Mouse (Mus musculus) CH12.LX (cell line): ENCODE data around the gene Usp19. TPM values are rescaled to one million over a fixed set of nuclear protein-coding genes. Genes with fewer than 3 reads are reported as not detected.

Source experiments
- DNase-seq: peaks from one replicate; pipeline ENCODE4 v3.0.0-alpha.2; 2013; ENCODE audit errors: extremely low read depth
- H3K27ac ChIP-seq: 2 replicates; pipeline ENCODE4 v1.5.1; 2012; ENCODE audit warnings: low read depth, mild to moderate bottlenecking, control low read depth, moderate library complexity; ENCODE audit not compliant: insufficient read depth
- H3K27me3 ChIP-seq: replicated peaks from 2 replicates; pipeline ENCODE3; 2012; ENCODE audit warnings: inconsistent platforms
- H3K36me3 ChIP-seq, 2 experiments: replicated peaks in 1 of 2; 2 replicates each; pipeline versions ENCODE3 to v1.6.1; 2012; ENCODE audit warnings: inconsistent platforms in 1 of 2, low read length in 1 of 2, mild to moderate bottlenecking in 1 of 2, mixed read lengths in 1 of 2, moderate library complexity in 1 of 2; ENCODE audit not compliant: control insufficient read depth in 1 of 2, insufficient read depth in 1 of 2
- H3K4me1 ChIP-seq, 2 experiments: 2 replicates each; pipeline ENCODE4 v1.6.1; 2012; ENCODE audit warnings: inconsistent platforms in 1 of 2, moderate library complexity in 1 of 2; ENCODE audit not compliant: insufficient read depth in 2 of 2, control insufficient read depth in 1 of 2
- H3K4me2 ChIP-seq: 2 replicates; pipeline ENCODE4 v1.6.1; 2012; ENCODE audit warnings: low read depth, mild to moderate bottlenecking, control low read depth; ENCODE audit not compliant: poor library complexity, insufficient read depth, severe bottlenecking
- H3K4me3 ChIP-seq, 3 experiments: fragments of 150-350 bp in 1 of 3; sonication (generic) in 1 of 3; replicated peaks in 1 of 3; 2 replicates each; pipeline versions ENCODE3 to v1.5.1; 2011 to 2012; ENCODE audit warnings: low read depth in 2 of 3, low read length in 2 of 3, mild to moderate bottlenecking in 2 of 3, moderate library complexity in 2 of 3, control low read depth in 1 of 3, improper control_type of control experiment in 1 of 3, inconsistent platforms in 1 of 3, mixed read lengths in 1 of 3; ENCODE audit not compliant: poor library complexity in 1 of 3
- H3K79me2 ChIP-seq: replicated peaks from 2 replicates; pipeline ENCODE4 v1.6.1; 2012; ENCODE audit warnings: mild to moderate bottlenecking, moderate library complexity; ENCODE audit not compliant: control insufficient read depth, poor library complexity, insufficient read depth, severe bottlenecking; ENCODE audit errors: extremely low read depth
- H3K9ac ChIP-seq: 2 replicates; pipeline ENCODE4 v1.6.1; 2012; ENCODE audit warnings: low read depth, mild to moderate bottlenecking, control low read depth, moderate library complexity; ENCODE audit not compliant: insufficient read depth
- H3K9me3 ChIP-seq: replicated peaks from 2 replicates; pipeline ENCODE3; 2012; ENCODE audit warnings: low read length, inconsistent platforms, mixed read lengths
- CHD2 ChIP-seq: IDR thresholded peaks from 2 replicates; pipeline ENCODE4 v1.6.1; 2011; ENCODE audit warnings: low read length, improper control_type of control experiment
- CTCF ChIP-seq, 2 experiments: IDR thresholded peaks in 1 of 2; conservative IDR thresholded peaks in 1 of 2; 2 replicates each; pipeline ENCODE4 v1.5.1; 2011 to 2012; ENCODE audit warnings: low read depth in 2 of 2, low read length in 2 of 2, improper control_type of control experiment in 1 of 2, inconsistent platforms in 1 of 2, mild to moderate bottlenecking in 1 of 2, moderate library complexity in 1 of 2
- E2F4 ChIP-seq: IDR thresholded peaks from 2 replicates; pipeline ENCODE4 v1.6.1; 2011; ENCODE audit warnings: low read depth, low read length, improper control_type of control experiment; ENCODE audit not compliant: insufficient replicate concordance
- ELF1 ChIP-seq: IDR thresholded peaks from 2 replicates; pipeline ENCODE4 v1.6.1; 2014; ENCODE audit warnings: low read depth, mild to moderate bottlenecking, inconsistent platforms, low read length, improper control_type of control experiment
- EP300 ChIP-seq: IDR thresholded peaks from 2 replicates; pipeline ENCODE4 v1.6.1; 2011; ENCODE audit warnings: low read length, improper control_type of control experiment
- HCFC1 ChIP-seq: IDR thresholded peaks from 2 replicates; pipeline ENCODE4 v1.6.1; 2012; ENCODE audit warnings: low read depth, mild to moderate bottlenecking, inconsistent platforms, low read length, improper control_type of control experiment
- JUN ChIP-seq: IDR thresholded peaks from 2 replicates; pipeline ENCODE4 v1.6.1; 2011; ENCODE audit warnings: low read depth, mild to moderate bottlenecking, low read length, improper control_type of control experiment, moderate library complexity; ENCODE audit not compliant: insufficient read depth
- JUND ChIP-seq: conservative IDR thresholded peaks from 2 replicates; pipeline ENCODE4 v1.6.1; 2011; ENCODE audit warnings: low read depth, low read length, improper control_type of control experiment
- KAT2A ChIP-seq: IDR thresholded peaks from 2 replicates; pipeline ENCODE4 v1.6.1; 2012; ENCODE audit warnings: low read length, improper control_type of control experiment, inconsistent platforms; ENCODE audit not compliant: insufficient replicate concordance
- MAX ChIP-seq: IDR thresholded peaks from 2 replicates; pipeline ENCODE4 v1.6.1; 2011; ENCODE audit warnings: low read length, improper control_type of control experiment
- MAZ ChIP-seq: IDR thresholded peaks from 2 replicates; pipeline ENCODE4 v1.6.1; 2012; ENCODE audit warnings: low read depth, mild to moderate bottlenecking, inconsistent platforms, low read length, improper control_type of control experiment, moderate library complexity
- MYC ChIP-seq: IDR thresholded peaks from 2 replicates; pipeline ENCODE4 v1.6.1; 2011; ENCODE audit warnings: low read depth, mild to moderate bottlenecking, improper control_type of control experiment, low read length
- NRF1 ChIP-seq: IDR thresholded peaks from 2 replicates; pipeline ENCODE4 v1.6.1; 2014; ENCODE audit warnings: low read depth, mild to moderate bottlenecking, inconsistent platforms, low read length, improper control_type of control experiment, moderate library complexity
- POLR2A ChIP-seq: IDR thresholded peaks from 2 replicates; pipeline ENCODE4 v1.6.1; 2011; ENCODE audit warnings: low read depth, mild to moderate bottlenecking, improper control_type of control experiment, low read length
- RAD21 ChIP-seq: IDR thresholded peaks from 2 replicates; pipeline ENCODE4 v1.6.1; 2011; ENCODE audit warnings: low read depth, mild to moderate bottlenecking, low read length, improper control_type of control experiment, moderate library complexity
- RCOR1 ChIP-seq: conservative IDR thresholded peaks from 2 replicates; pipeline ENCODE4 v1.6.1; 2012; ENCODE audit warnings: low read depth, mild to moderate bottlenecking, inconsistent platforms, low read length, improper control_type of control experiment
- SMC3 ChIP-seq: IDR thresholded peaks from 2 replicates; pipeline ENCODE4 v1.6.1; 2011; ENCODE audit warnings: low read depth, low read length, improper control_type of control experiment
- TCF12 ChIP-seq: IDR thresholded peaks from 2 replicates; pipeline ENCODE4 v1.6.1; 2014; ENCODE audit warnings: low read depth, mild to moderate bottlenecking, inconsistent platforms, low read length, improper control_type of control experiment
- USF1 ChIP-seq: IDR thresholded peaks from 2 replicates; pipeline ENCODE4 v1.6.1; 2014; ENCODE audit warnings: low read depth, mild to moderate bottlenecking, inconsistent platforms, low read length, improper control_type of control experiment
- USF2 ChIP-seq: conservative IDR thresholded peaks from 2 replicates; pipeline ENCODE4 v1.6.1; 2011; ENCODE audit warnings: low read depth, low read length, improper control_type of control experiment
- ZMIZ1 ChIP-seq: IDR thresholded peaks from 2 replicates; pipeline ENCODE4 v1.6.1; 2012; ENCODE audit warnings: low read depth, mild to moderate bottlenecking, inconsistent platforms, low read length, improper control_type of control experiment
- ZNF384 ChIP-seq: IDR thresholded peaks from 2 replicates; pipeline ENCODE4 v1.6.1; 2012; ENCODE audit warnings: low read depth, low read length, improper control_type of control experiment, inconsistent platforms
- dilution Hi-C: fragments of 300-500 bp; cut with MboI; formaldehyde crosslinking; loops from 2 replicates; pipeline ENCODE4 v1.14.3; 2020; ENCODE audit warnings: low sequenced_read_pairs; ENCODE audit not compliant: extremely low pct_unique_long_range_greater_than_20kb, extremely low pct_ligation_motif_present
- in situ Hi-C: fragments of 300-500 bp; cut with MboI; formaldehyde crosslinking; loops from 3 replicates; pipeline ENCODE4 v1.14.3; 2019; ENCODE audit warnings: low sequenced_read_pairs, low pct_ligation_motif_present, low pct_unique_long_range_greater_than_20kb, mixed read lengths
- polyA plus RNA-seq: library from polyadenylated mRNA; unstranded; fragments of >175 nt; gene quantifications from 2 replicates; pipeline ENCODE4 v1.2.1, GENCODE M21; 2012; ENCODE audit warnings: low read depth; ENCODE audit not compliant: insufficient read length
- total RNA-seq, 2 experiments: library from RNA; depleted of rRNA; stranded (reverse); fragments of 300-350 nt in 1 of 2; fragments of >200 nt in 1 of 2; gene quantifications; 2 replicates each; pipeline ENCODE4 v1.2.3; 2012 to 2014

The Usp19 gene
- total and polyA plus RNA-seq, 3 experiments: 36.5 to 106 (median 69.9) TPM

DNA sequence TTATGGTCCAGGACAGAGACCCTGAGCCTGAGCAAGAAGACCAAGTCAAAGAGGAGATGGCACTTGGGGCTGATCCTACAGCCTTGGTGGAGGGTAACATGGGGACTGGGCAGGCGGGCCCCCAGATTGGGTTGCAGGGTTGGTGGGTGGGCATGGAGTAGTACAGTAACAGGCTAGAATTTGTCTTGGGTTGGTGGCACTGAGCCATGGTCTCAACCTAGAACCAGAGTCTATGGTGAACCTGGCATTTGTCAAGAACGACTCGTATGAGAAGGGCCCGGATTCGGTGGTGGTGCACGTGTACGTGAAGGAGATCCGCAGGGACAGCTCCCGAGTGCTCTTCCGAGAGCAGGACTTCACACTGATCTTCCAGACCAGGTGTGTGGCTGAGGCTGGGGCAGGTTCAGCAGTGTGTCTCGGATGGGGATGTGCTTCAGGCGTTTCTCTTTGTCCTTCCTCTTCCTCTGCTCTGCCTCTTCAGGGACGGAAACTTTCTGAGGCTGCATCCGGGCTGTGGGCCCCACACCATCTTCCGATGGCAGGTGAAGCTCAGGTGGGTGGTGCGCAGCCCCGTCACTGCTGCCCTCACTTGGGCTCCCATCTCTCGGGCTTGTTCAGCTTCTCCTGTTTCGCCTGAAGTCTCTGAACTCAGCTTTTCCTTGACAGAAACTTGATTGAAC is 3.9 kb downstream of the Usp19 start:
- no peak for DNase-seq
- H3K4me2 ChIP-seq: no peak overlapping the region
- no peak for TF ChIP-seq MYC
- TF ChIP-seq KAT2A: no peak
- no peak for TF ChIP-seq CTCF (conservative IDR thresholded peaks at IDR 0.05 in 1 of 2, IDR thresholded peaks at IDR 0.05 in 1 of 2; ENCODE audit: low read depth in 2 of 2, low read length in 2 of 2)
- no peak for TF ChIP-seq ZNF384
- TF ChIP-seq MAX: no peak
- no peak for TF ChIP-seq MAZ
- TF ChIP-seq USF1: no peak
- H3K4me1 ChIP-seq: peaks cover 8 to 28% of the 10 kb centered on the region in 2 experiments
- H3K36me3 ChIP-seq: peaks cover 65 to 72% of the 10 kb centered on the region in 2 experiments
- H3K9ac ChIP-seq: no peak overlapping the region
- H3K4me3 ChIP-seq: no peak overlapping the region
- no peak overlapping the region for H3K27ac ChIP-seq
- H3K27me3 ChIP-seq: no peaks in the 10 kb centered on the region
- dilution Hi-C loops: no loop called here
- peaks cover 24% of the 10 kb centered on the region for H3K79me2 ChIP-seq
- no peaks in the 10 kb centered on the region for H3K9me3 ChIP-seq
- in situ Hi-C loops: no loop called here

DNA sequence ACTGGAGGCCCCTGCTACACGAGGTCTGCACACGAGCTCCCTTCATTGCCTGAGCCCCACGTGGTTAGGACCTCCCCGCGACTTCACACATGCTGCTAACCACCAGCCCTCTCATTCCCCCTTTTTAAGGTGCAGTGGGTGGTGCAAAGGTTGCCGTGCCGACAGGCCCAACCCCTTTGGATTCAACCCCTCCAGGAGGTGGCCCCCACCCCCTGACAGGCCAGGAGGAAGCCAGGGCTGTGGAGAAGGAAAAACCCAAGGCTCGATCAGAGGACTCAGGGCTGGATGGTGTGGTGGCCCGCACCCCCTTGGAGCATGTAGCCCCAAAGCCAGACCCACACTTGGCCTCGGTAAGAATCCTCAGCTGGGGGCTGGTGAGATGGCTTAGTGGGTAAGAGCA is 4.5 kb downstream of the Usp19 start:
- H3K4me2 ChIP-seq: no peak overlapping the region
- peaks cover 71 to 78% of the 10 kb centered on the region in 2 experiments for H3K36me3 ChIP-seq
- in situ Hi-C loops: no loop called here
- H3K4me3 ChIP-seq: no peak overlapping the region
- H3K4me1 ChIP-seq: peaks cover 5 to 21% of the 10 kb centered on the region in 2 experiments
- dilution Hi-C loops: no loop called here
- no peak for DNase-seq
- no peak for TF ChIP-seq MAX
- TF ChIP-seq NRF1: no peak
- no peak for TF ChIP-seq JUN
- no peak for TF ChIP-seq RCOR1
- TF ChIP-seq HCFC1: no peak
- no peak for TF ChIP-seq RAD21
- TF ChIP-seq EP300: no peak
- no peak for TF ChIP-seq E2F4
- no peak for TF ChIP-seq CHD2
- TF ChIP-seq TCF12: no peak
- TF ChIP-seq USF2: no peak
- TF ChIP-seq POLR2A: no peak
- TF ChIP-seq ELF1: no peak
- TF ChIP-seq JUND: no peak
- TF ChIP-seq SMC3: no peak
- no peak for TF ChIP-seq MAZ
- TF ChIP-seq ZMIZ1: no peak
- peaks cover 24% of the 10 kb centered on the region for H3K79me2 ChIP-seq
- H3K27ac ChIP-seq: no peak overlapping the region
- H3K27me3 ChIP-seq: no peaks in the 10 kb centered on the region
- no peaks in the 10 kb centered on the region for H3K9me3 ChIP-seq
- H3K9ac ChIP-seq: no peak overlapping the region
